Mouse (Mus musculus) monocyte, adult 2 months (primary cell): ENCODE measurements around the gene Aff3.

Experiments
- DNase-seq, 2 experiments: peaks; one replicate each; pipeline ENCODE4 v3.0.0; 2022; ENCODE audit warnings: low spot score in 2 of 2, low read depth in 1 of 2

Gene Aff3

DNA sequence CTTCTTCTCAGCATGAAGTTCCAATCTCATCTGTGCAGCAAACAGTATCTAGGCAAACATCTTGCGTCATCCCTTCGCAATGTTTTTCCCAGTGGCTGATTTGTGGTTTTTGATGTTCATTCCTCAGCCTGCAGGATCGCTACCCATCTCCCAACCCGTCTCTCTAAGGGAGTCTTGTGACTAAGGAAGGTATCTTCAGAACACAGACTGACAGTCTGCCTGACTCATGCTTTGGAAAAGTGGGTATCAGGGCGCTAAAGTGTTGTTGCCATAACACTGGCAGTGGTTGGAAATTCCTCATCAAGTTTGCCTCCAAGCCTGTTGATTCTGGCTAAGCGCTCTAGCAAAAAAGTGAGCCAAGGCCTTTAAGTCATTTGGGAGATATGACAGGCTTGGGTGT, 372.8 kb downstream of the Aff3 start:
- no peak for DNase-seq

DNA sequence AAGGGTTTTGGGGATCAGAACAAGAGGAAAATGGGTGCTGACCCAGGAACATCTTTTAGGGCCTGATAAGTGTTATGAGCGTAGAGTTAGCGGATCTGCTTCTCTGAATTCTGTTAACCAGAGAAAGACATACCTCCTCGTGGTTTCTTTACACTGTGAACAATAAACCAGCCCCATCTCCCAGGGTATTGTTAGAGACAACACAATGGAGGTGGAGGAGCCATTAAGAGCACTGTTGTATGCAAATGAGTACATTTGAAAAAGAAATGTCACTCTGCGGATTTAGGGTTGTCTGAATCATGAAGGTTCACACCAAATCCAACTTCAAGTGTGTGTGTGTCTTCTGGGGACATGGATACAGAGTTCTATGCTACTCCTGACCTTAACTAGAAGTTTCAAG, 373.3 kb downstream of the Aff3 start:
- no peak for DNase-seq

DNA sequence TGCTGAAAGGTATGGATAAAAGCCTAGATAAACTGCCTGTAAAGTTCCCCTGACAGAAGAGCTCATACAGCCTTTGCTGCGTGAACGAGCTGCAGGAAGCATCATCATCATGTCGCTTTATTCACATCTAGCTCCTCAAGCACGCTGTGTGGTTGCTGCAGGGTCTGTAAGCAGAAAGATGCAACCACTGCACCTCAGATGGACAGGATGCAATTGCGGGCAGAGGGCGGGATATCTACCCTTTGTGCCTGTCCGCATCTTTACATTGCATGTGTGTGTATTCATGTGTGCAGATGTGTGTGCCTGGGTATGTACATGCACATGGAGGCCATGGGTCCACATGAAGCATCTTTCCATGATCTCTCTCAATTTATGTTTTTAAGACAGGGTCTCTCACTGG, 373.9 kb downstream of the Aff3 start:
- DNase-seq: no peak

DNA sequence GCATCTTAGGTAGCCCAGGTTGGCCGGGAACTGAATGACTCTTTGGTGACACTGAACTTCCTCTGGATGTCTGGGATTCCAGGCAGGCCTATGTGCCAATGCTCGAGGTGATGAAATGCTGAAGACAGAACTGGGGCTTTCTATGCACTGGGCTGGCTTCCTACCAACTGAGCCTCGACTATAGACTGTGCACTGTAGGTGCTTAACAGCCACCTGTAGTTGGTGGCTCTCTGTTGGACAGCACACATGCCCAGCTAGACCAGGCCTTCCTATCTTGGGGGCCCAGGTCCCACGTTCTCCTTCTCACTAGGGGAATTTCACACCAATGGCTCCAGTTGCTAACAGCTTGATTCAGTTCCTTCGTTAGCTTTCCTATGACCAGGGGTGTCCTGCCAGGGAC, 374.9 kb downstream of the Aff3 start:
- no peak for DNase-seq

DNA sequence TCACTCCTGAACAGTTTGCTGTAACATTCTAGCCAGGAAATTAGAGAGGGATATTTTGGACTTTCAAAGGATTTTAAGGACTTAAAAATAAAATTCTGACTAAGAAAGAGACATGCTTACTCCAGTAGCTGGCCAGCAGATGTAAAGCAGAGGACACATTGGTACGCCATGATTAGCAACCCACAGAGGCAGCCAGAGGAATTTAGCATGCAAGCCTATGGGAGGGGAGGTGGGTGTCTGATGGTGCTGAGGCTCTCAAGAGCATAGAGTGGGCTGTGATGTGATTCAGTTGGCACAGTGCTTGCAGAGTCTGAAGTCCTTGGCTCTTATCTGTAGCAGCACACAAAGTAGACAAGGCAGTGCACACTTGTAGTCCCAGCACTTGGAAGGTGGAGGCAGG, 376.0 kb downstream of the Aff3 start:
- no peak for DNase-seq

DNA sequence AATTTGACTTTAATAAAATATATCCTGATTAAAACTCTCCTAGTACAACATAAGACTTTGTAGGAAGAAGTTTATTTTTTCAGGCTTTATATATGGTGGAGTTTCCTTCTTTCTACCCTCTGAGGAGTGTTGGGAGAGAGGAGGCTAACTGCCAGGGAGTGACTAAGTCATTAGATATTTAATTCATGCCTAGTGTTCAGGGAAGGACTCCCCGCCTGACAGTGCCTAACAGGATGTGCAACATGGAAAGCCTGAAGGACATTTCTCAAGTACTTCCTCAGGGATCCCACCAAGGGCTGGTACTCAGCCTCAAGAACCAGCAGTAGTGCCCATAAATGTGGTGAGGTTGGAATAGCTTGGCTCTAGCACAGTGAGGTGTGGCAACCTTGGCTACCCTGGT, 378.2 kb downstream of the Aff3 start:
- no peak for DNase-seq

DNA sequence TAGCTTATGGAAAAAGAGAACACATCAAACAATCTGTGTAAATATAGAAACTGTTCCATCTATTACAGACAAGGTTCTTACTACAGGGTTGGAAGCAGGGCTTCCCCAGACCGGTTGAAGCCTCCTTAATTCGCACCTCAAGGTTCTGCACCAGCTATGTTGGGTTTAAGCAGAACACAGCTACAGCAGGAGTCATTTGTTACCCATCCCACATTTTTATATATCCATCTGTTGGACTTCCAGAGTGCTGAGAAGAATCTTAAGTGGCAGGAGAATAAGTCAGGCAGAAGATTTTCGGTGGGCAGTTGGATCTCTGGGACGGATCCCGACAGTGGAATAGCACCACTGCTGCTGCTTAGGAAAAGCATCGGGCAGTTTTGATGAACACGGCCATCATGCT, 384.2 kb downstream of the Aff3 start:
- no peak for DNase-seq

DNA sequence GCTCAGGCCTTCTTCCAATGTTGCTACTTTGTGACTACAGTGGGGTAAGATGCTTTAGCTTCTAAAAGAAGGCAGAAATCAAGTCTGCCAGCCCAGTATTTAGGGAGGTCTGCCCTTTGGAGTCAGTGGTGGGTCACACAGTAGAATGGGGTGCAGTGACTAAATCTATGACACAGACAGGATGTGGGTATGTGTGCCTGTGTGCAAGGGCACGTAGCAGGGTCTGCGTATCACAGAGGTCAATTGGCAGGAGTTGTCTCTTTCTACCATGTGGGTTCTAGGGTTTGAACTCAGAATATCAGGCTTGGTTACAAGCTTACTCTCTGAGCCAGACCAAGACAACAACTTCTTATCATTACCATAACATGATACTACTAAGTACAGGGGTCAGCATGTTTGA, 393.4 kb downstream of the Aff3 start:
- no peak for DNase-seq

DNA sequence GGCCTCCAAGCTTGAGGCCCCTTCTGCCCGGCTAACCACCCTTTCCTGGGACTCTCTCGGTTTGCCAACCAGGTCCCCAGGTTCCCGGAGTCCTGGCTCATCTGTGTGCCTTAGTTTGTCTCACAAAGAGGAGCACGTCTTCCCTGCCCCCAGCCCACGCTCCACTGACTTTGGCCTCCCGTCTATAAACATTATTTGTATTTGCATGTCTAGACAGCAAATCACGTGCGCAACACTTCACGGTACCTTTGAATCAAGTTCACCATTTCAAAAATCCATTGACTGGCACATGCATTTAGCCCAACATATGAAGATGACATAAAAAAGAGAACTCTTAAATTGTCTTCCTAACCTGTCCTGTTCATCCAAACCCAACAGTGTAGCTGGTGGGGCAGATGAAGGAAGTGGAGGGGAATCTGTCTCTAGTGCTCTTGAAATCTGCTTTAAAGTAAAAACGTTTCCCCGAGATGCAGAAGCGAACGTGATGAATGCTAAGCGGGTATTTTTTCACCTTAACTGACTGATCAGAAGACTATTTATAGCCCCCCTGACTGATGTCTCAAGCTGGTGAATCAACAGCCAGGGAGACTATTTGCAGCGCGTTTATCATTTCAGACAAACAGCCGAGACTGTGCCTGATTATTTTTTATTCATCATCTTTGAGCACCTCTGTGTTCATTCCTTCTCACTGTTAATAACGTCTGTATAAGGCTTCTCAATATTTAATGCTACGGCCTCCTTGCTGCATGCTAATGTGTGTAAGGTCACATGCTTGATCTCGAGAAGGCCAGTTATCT, 396.3 kb downstream of the Aff3 start:
- DNase-seq: no peak

DNA sequence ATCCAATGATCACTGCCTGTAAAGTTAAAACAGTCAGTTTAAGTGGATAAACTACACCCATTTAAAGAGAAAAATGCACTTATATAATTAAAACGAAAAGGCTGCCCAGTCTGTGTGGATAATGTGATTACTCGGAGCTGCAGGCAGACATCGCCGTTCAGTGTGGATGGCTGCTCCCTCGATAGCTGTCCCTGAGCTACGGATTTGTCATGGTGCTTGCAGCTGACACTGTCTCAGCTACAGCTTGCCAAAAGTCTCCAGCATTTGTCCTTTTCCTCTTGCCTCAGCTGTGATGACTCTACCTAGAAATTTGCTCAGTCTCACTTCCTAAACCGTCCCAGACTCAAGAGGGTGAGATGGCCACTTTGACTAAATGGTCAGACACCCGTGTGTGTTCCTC, 401.5 kb downstream of the Aff3 start:
- DNase-seq: no peak

DNA sequence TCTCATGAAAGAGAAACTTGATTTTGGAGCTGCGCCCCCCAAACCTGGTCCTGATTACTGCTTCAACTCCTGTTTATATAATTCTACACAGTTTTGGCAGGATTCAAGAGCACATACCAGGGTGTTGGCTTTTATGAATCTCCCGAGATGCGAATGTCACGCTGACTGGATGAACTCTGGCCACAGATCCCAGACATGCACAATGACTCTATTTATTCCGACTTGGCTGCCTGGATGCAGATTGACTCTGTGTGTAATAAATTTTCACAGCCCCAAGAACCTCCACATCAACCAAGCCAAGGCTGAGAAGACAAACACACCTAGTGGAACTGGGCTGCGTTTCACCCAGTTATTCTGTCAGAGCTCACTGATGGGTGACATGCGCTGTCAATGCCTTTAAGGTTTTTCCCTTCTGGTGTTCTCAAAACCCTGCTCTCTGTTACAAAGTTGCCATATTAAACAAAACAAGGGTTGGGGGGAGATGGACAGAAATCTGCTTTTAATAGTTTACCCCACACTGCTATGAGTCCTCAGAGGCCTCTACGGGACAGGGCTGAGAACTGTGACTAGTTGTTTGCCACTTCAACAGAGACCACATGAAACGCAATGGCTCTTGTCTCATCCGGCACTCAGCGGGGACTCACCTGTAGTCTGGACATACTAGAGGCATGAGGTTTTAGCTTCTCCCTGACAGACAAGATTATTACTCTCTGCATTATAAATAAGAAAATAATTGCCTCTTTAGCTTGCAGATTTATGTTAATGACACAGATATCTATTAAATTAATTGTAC, 402.2 kb downstream of the Aff3 start:
- no peak for DNase-seq

DNA sequence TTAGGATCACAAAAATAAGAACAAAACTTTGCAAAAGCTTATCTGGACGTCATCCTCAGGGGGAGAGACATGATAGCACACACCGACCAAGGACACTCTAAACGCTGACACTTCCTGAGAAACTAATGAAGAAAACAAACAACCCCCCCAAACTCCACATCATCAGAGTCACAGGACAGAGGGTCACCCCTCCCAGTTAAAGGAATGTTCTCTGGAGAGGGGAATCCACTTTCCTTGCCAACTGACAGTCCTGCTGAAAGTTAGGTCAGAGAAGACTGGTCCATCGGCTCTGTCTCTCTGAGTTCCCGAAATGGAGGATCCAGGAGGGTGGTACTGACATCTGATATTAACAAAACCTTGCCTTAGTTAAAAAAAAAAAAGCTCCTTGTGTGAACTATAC, 403.7 kb downstream of the Aff3 start:
- DNase-seq: no peak

DNA sequence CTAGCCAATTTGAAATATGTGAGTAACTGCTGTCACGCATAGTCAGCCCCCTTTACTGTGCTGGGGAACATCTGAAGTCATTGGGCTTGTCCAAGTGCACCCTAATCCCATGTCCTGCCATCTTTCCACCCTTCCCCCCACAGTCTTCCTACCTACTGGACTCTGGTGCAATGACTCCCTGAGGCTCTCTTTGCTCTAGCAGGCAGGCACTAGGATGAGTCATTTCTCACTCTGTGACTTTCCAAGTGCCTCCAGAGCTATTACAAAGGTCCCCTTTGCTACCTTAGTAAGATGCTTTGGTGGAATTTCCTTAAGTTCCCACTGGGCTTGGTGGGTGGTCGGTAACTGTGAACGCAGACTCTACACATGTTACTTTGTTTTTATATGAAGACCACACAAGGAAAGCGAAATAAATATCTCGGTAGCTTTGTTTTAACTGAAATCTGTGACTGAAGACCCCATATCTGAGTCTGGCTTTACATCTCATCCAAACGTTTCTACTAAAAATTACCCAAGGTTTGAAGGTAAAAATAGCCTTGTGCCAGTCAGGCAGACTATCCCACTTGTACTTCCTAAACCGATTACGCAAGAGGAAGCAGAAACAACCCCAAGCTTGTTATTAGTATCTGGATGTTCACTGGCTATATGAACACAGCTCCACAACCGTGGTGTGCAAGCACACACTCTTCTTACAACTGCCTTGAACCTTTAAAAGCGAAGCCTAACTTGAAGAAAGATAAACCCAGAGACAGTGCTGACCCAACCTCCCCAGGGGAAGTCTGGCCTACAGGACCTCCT, 405.0 kb downstream of the Aff3 start:
- no peak for DNase-seq

DNA sequence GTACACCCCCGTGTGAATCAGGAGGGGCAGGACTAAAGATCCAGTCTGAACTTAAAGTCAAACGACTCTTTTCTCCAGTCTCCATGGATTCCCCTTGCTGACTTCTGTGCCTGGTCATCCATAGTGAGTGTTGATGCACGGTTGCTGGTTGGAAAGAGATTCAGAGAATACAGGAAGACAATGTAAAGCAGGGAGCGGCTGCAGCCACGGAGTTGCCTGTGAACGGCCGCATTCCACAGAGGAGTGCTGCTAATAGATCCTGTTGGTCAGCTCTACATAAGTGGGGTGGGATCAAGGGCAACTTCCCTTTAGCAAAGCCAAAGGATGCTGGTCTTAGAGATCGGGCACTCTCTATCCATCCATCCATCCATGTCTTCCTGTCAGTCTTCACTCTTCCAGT, 410.3 kb downstream of the Aff3 start:
- DNase-seq: no peak

DNA sequence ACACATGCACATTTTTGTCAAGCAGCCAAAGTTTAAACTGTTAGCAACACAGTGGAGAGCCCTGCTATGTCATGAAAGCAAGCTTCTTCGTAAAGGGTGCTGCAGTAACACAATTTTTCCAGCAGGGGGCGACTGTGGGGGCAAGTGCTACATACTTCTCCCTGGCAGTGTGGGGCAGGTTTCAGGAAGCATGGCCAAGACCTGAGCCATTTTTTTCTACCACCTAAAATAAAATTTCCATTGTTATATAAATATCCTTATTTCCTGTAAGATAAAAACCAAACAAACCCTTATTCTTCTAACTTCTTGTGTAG, 412.0 kb downstream of the Aff3 start:
- no peak for DNase-seq

DNA sequence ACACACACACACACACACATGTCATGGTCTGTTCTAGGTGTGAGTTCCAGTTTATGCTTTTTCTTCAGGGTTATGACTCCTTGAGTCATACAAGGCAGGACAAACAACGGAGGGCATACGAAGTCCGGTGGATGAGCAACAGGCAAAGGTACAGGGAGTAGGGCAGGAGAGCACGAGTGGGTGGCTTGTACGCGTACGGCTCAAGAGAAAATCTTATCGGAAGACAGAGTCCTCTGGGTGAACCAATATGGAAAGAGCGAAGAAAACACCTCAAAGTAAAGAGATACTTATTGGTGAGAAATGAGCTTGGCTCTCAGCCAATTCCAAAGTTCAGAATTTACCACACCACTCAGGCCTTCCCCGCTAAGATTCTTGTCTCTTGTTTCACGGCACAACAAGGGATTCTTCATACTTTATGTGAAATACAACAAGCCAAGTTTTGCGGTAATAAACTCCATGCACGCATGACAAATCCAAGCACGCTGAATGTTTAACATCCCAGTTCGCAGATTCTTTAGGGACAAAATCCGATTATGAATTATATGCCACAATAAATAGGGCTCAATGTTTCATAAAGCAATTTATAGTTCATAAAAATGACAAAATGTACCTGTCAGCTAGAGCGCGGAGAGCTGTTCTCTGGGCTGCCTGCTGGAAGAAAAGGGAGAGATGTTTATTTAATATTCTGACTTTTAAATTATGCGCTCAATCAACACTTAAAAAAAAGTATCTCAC, 412.6 kb downstream of the Aff3 start:
- DNase-seq: no peak

DNA sequence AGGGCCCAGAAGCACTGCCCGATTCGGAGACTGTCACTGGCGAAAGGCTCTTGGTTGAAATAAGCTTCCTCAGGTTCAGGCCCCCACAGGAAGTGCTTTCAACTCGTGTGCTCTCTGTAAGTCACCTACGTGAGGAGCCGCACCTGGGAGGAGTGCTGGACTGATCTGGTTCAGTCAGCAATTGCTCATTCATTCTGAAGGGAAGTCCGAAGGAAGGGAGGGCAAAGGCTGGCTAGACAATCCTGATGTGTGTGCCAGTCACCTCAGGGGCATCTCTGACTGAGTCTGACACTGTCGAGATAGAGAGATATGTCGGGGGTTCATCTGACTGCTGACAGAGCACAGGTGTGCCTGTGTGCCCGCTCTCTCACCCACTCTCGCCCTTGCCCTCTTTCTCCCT, 413.3 kb downstream of the Aff3 start:
- DNase-seq: no peak

DNA sequence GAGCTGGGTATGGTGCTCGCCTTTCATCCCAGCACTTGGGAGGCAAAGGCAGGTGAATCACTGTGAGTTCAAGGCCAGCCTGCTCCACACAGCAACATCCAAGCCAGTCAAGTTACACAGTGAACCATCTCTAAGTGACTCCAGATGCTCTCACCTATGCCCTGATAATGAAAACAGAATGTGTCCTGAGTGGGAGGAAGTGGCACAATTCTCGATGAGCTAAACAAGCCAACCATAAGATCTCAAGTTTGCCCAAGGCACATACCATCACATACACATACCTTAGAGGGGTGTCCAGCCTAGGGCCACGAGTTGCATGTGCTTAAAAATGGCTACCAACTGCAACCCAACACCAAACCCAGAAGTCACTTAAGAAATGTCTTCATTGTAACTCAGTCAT, 414.5 kb downstream of the Aff3 start:
- DNase-seq: no peak

DNA sequence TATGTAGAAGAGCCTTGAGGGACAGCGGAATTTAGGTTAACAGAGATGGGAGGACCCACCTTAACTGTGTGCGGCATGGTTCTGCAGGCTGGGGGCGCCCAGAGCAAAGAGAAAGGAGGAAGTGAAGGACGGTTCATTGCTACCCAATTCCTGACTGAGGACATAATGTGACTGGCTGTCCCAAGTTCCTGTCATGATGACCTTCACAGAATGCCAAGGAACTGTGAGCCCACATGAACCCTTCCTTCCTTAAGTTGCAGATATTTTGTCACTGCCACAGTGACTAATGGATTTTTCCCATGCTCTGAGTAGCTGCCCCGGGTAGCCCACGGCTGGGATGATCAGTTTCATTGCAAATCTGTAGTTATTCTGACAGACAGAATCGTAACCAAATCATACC, 415.2 kb downstream of the Aff3 start:
- no peak for DNase-seq

DNA sequence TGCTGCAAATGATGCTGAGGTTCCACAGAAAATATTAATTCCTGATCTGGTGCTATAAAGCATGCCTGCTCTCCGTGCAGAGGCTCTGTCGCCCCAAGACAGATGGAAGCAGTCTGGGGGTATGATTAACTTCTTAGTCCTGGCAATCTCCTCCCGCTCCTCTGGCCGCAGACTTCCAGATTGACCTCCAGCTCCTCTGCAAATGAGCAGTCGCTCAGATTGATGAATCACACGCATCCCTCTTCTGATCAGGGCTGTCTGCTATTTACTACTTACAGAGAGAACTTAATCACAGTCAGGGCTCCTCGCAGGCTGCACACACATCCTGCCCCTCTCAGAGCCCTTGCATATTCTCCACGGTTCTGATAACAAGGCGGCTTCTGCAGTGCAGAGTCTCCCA, 416.7 kb downstream of the Aff3 start:
- DNase-seq: no peak

DNA sequence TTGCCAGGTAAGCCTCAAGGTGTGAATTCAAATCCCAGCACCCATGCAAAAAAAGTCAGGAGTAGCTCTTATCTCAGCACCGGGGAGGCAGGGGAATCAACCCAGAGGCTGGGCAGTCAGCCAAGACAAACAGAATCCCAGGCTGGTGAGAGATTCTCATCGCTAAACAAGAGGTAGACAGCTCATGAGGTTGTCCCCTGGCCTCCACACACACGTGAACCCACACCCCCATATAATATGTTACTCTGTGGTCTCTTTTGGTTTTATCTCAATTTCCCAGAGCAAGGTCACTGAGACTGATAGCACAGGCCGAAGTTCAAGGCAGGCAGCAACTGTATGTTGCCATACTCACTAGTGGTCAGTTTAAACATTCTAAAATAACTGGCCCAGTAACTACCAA, 422.2 kb downstream of the Aff3 start:
- no peak for DNase-seq

DNA sequence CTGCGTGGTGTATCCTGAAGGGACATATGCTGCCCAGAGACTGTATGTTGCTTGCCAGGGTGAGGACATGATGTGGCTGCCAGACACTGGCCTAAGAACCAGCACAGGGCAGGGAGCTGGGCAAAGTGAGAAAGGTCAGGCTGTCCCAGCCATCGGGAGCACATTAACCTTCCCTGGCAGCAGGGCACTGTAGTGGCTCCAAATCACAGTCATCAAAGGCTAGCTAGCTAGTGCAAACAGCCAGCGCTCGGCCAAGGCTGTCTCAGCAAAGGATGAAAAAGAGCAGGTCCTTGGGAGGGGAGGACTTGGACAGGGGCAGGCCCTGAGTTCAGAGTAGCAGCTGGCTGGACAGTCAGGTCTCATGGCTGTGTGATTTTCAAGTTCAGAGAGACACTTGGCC, 423.0 kb downstream of the Aff3 start:
- no peak for DNase-seq
